Mouse (Mus musculus) urinary bladder, postnatal 14 days (tissue): ENCODE measurements around the gene Ccdc177.

Experiments
- DNase-seq: peaks from one replicate; pipeline ENCODE4 v3.0.0; 2021; ENCODE audit warnings: low spot score

The Ccdc177 gene

GRCm38 (mm10) chr12:80785005-80785404, 24.5 kb upstream of the Ccdc177 start:
- no peak for DNase-seq

- no peak for DNase-seq
Measured at GRCm38 (mm10) chr12:80783889-80784288, 23.4 kb upstream of the Ccdc177 start.

DNA sequence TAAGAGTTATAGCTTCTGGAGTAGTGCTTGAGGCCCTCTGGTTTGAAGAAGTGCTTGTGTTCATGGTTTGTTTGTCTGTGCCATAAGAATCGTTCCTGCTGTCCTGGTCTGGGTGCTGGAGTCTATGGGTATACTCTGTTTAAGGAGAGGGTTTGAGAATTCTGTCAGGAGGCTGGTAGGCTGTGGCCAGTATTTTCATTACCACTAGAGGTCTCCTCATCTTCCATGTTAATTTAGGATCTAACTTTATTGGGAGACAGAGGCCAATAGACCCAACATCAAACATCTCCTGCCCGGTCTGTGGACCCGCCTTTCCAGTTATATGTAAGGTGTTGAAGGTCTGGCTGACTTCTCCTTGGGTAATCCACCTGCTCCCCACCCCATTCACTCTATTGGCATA, 22.4 kb upstream of the Ccdc177 start:
- DNase-seq = no peak

DNA sequence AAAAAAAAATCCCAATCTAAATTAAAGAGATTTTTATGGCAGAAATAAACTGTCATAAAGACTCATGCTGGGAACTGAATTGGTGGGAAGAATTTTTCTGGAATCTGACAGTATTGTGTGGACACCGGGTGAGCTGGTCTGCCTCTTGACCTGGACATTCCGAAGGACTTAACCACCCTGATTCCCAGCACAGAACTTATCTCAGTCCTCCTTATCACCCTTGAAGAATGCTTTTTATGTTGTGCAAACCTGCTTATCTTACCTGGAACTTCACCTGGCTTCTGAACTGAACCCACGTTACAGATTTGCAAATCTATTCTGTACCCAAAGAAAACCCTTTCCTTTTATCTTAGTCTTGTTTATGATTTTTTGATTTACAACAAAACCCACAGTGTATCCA, 21.7 kb upstream of the Ccdc177 start:
- DNase-seq = no peak

- no peak for DNase-seq
Measured at GRCm38 (mm10) chr12:80779760-80780159, 19.3 kb upstream of the Ccdc177 start.

DNA sequence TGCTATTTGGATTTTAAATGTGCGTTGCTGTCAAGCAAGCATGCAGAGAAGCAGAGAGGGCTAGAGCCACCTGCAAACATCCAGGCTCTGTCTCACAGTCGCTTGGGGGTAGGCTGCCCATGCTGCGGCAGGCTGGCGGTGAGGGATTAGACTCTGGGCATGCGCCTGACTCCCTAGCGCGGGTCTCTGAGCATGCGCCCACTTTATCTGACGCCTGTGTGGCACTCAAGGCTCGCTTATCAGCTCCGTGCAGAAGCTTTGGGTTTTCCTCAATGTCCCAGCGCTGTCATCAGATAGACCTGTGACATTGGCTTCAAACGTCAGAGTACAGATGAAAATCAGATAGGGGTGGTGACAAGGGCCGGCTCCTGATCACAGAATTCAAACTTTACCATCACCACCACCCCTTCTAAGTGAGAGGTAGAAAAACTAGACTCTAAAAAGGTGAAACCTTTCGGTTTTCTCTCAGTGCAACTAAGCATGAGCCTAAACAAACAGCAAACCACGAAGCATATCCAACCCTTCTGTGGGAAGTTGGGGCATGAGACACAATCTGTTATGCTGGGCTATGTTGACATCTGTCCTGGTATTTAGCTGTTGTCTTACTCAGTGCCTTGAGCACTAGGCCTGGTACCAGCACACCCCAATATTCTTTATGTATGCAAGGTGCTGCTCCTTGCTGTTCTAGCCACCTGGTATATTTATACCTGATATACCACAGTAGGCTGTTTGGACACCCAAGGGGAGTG, 17.9 kb upstream of the Ccdc177 start:
- no peak for DNase-seq

DNA sequence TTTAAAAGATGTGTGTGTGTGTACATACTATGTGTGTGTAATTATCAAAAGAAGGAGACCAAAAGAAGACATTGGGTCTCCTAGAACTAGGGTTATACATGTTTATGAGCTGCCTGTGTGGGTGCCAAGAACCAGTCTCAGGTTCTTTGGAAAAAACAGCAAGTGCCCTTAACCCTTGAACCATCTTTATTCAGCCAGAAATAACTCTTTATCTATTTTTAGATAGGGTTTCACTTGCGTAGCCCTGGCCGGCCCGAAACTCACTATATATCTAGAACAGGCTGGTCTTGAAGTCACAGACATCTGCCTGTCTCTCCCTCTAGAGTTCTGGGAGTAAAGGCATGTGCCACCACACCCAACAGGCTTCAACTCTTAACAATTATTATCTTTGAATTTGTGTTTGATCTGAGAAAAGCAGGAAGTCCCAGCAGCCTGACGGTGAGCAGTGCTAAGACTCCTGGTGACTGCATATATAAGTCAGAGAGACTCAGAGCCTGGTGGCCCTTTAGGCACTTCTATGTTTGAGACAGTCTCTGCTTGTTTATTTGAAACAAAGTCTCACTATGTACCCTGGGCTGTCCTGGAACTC, 15.7 kb upstream of the Ccdc177 start:
- DNase-seq = no peak

DNA sequence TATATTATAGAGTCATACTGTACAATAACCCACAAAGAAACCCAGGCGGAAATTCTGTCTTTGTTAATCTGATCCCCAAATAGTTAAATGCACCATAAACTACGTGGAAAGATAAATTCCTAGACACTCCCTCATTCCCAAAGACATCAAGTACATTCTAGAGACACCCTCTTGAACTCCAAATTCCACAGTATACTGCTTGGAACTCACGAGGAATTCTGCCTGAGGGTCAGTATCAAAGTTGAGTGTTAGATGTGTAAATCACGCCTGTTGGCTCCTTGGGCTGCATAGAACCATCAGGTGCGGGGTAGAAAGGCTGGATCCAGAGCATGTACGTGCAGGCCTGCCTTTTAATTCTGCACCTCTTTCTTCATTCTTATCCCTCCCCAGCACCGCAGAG, 14.3 kb upstream of the Ccdc177 start:
- no peak for DNase-seq

DNA sequence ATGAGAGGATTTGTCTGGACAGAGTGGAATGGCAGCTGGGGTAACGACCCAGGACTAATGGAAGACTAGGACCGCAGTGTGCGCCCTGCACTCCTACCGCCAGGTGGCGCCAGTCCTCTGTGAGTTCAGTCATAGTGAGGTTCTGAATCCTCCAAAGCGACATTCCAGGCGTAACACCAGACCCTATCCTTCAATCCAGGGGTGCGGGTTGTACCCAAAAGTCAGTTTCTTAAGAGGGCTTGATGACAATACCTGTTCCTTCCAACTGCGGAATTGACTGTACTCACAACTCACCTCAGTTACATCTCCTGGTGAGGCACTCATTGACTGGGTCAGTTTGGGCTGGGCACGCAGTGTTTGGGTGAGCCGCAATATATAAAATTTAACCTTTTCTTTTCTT, 9.2 kb upstream of the Ccdc177 start:
- DNase-seq = peak; percentile 77

- no peak for DNase-seq
Measured at GRCm38 (mm10) chr12:80764116-80764515, 3.6 kb upstream of the Ccdc177 start.

GRCm38 (mm10) chr12:80762982-80763381, 2.5 kb upstream of the Ccdc177 start:
- no peak for DNase-seq

DNA sequence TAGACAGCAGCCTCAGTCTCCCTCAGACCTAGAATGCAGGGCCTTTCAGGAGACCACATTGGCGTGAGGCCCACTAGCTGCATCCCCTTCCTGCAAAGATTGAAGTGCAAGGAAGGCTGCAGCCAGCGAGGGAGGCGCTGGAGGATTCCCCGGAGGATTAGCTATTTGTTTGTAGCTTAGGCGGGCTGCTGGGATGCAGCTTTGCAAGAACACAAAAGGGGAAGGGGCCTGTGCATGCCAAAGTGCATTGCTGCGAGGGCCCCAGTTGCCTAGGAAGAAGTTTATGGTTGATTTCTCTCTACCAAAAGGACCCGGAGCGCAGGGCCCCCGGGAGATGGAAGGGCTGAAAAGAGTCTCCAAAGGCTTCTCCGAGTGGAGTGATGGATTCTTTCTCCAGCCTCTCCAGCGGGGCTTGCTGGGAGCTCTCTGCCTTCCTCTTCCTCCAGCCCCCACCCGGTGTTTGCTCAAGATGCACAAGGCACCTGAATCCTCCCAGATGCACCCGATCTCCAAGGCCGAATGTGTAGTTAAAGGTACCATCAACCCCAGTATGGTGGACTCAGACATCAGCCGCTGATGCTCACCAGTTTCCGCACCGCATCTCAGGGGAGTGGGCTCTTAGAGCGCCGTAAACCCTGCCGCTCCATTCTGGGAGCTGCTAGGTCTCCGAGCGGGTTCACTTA, 633 bp downstream of the Ccdc177 start:
- no peak for DNase-seq

GRCm38 (mm10) chr12:80759387-80759712, 1.1 kb downstream of the Ccdc177 start:
- no peak for DNase-seq

DNA sequence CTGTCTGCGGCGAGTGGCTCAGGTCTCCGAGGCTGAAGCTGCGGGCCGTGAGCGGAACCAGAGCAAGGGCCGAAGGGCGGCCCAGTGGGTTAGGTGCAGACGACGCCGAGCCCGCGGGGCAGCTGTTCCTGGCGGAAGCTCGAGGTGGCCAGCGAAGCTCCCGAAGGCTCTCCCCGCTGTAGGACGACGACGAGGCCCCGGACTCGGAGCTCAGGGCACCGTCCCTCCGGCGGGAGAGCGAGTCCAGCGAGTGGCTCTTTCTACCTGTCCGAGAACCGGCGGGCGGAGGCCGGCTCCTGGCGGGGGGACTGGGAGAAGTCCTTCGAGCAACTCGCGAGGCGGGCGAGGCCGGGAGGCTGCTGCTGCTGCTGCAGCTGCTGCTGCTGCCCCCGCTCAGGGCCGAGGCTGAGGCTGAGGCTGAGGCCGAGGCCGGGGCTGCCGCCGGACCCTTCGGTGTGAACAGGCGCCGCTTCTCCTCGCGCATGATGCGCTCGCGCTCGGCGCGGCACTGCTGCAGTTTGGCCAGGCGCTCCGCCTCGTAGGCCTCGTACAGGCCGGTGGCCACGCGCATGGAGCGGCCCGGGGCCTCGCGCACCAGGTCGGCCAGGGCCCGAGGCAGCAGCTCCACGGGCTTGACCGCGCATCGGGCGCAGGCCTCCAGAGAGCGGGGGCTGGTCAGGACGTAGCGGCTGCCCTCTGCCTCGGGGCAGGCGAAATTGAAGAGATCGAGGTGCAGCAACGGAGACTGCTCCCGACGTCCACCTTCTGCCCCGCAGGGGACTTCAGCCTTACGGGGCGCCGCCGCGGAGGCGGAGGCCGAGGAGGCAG, 1.7 kb downstream of the Ccdc177 start:
- DNase-seq = peak; percentile 10

DNA sequence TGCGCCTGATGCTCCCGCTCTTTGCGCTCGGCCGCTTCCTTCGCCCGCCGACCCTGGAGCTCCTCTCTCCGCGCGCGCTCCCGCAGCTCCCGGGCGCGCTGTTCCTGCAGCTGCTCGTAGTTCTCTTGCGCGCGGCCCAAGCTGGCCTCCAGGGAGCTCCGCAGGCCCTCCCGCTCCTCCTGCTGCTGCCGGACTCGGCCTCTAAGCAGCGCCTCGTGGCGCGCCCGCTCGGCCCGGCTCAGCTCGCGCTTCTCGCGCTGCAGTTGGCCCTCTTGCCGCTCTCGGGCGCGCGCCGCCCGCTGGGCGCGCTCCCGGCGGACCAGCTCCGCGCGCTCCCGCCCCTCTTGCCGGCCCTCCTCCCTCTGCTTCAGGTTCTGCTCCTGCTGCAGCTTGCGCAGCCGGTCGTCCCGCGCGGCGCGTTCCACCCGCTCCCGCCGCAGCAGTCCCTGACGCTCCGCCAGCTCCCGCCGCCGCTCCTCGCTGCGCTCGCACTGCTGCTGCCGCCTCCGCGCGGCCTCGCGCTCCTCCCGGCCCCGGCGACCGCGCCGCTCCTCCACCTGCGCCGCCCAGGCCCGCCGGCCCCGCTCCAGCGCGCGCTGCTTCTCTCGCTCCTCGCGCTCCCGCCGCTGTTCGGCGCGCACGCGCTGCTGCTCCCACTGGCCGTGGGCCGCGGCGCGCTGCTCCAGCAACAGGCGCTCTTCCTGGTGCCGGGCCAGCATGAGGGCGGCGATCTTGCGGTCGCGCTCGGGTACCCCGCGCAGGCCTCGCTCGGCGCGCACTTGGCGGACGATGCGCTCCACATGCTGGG, 2.5 kb downstream of the Ccdc177 start:
- DNase-seq = peak; percentile 65

- DNase-seq = no peak
Measured at GRCm38 (mm10) chr12:80751556-80751955, 8.9 kb downstream of the Ccdc177 start.

DNA sequence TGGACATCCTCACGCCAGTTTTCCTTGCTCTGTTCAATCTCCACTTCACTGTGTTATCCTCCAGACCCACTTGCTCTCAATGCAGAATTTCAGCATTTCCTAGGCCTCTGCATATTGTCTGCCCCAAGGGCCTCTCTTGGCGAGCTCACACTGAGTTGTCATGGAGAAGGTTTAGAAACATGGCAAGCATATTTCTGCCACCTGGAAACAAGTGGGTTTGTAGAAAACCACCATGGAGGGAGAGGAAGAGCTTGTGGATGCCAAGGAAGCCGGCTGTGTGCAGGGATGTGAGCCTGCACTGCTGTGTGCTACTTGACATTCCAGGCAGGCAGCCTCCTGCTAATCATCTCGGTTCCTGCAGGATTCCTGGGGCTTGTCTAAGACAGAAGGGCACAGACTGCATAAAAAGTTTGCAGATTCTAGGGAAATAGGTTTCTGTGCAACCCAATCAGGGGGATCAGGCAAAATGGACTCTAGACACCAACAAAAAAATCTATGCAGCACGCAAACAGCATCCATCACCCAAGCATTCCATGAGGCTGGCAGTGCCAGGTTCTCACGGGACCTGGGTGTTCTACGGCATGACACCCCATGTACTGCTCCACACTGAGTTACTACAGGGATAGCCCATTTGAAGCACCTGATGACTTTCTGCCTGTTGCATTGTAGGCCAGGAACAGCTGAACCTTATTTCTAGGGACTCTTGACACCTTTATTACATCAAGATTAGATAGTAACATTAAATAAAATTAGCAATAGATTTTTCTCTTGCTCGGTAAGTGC, 14.3 kb downstream of the Ccdc177 start:
- no peak for DNase-seq

DNA sequence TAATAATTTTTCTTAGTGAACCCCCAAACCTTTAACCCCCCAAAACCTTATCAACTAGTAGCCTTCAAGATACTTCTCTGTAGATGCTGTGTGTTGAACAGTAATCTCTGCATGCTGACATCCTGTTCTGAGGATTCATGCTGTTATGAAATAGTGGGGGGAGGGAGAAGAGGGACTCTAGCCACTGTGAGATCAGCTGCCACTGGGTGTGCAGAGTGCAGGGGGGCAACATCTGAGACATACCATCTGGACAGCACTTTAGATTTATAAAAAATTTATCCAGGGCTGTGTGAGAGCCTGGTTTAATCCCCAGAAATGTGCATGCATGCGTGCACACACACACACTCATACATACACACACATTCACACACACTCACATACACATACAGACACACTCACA, 15.9 kb downstream of the Ccdc177 start:
- DNase-seq = no peak

- DNase-seq = peak; percentile 24
Measured at GRCm38 (mm10) chr12:80739482-80739881, 21.0 kb downstream of the Ccdc177 start.

DNA sequence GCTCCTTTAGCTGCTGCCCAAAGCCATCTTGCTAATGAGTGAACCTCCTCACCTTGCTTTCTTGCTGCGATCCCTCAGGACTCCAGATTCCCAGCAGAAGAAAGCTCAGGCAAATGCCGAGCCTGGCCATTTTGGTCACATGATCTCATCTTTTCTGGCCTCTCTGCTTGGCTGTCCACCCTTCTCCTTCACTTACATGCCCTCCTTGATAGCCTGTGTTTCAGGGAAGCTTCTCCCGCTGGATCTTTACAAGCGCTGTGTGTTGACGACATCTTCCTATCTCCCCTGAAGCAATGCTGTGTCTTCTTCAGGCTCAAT, 23.2 kb downstream of the Ccdc177 start:
- no peak for DNase-seq
